Mouse (Mus musculus) erythroblast, embryonic 14.5 days (primary cell): ENCODE measurements around the gene Arpin. TPM values are rescaled to one million over a fixed set of nuclear protein-coding genes. Genes with fewer than 3 reads are reported as not detected.

ENCODE experiments used
- H3K27me3 ChIP-seq: 2 replicates; pipeline ENCODE4 v1.6.1; 2012; ENCODE audit warnings: inconsistent platforms; ENCODE audit not compliant: control insufficient read depth
- H3K36me3 ChIP-seq: 2 replicates; pipeline ENCODE4 v1.6.1; 2012; ENCODE audit warnings: mild to moderate bottlenecking, inconsistent platforms; ENCODE audit not compliant: control insufficient read depth
- H3K4me1 ChIP-seq: 2 replicates; pipeline ENCODE4 v1.6.1; 2012; ENCODE audit warnings: inconsistent platforms; ENCODE audit not compliant: control insufficient read depth
- H3K4me3 ChIP-seq: replicated peaks from 2 replicates; pipeline ENCODE3; 2012; ENCODE audit warnings: moderate library complexity, mild to moderate bottlenecking, inconsistent platforms
- H3K9me3 ChIP-seq: 2 replicates; pipeline ENCODE4 v1.6.1; 2012; ENCODE audit warnings: low read length, inconsistent platforms, mixed read lengths; ENCODE audit not compliant: control insufficient read depth
- GATA1 ChIP-seq: IDR thresholded peaks from 2 replicates; pipeline ENCODE4 v1.6.1; 2012; ENCODE audit warnings: low read length, inconsistent platforms, mixed read lengths
- TAL1 ChIP-seq: IDR thresholded peaks from 3 replicates; pipeline ENCODE4 v1.6.1; 2012; ENCODE audit warnings: low read length, inconsistent platforms, mixed read lengths
- polyA plus RNA-seq: library from polyadenylated mRNA; stranded (reverse); fragments of >175 nt; gene quantifications from 2 replicates; pipeline ENCODE4 v1.2.3, GENCODE M21; 2012

Gene Arpin
- polyA plus RNA-seq, 1 experiment = not detected

DNA sequence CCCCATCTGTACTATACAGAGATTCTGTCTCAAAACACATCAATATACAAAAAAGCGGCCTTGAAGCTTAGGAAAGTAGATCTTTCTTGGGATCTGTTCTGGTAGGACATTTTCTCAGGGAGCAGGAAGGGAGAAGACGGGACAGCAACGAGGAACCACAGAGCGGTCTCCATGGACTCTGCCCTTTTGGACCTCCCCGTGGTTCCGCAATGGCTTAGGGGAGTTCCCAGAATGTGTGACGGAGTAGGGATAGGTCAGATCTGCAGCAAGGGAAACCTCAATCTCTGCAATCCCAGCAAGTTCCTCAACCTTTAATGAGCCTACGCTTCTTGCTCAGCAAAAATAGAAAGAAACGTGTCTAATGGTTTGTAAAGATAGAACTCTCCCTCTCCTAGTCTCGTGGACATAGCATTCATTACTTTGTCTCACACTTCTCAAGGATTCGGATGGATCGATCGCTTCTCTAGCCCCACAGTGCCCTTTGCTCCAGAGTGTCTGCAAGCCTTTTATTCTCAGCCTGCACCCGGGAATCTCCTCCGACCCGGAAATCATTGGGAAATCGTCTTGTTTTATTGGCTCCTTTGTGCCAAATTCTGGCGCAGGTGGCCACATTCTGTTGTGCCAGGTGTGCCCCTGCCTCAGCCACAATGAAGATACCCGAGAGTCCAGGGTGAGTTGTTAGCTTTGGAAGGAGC, 499 bp upstream of the Arpin start:
- Histone ChIP-seq H3K9me3 (no peaks in the 10 kb centered on the region), H3K4me1 (no peaks in the 10 kb centered on the region), H3K4me3 (no peak overlapping the region), H3K27me3 (peaks cover 32% of the 10 kb centered on the region), H3K36me3 (no peaks in the 10 kb centered on the region)
- TF ChIP-seq TAL1 = no peak
- TF ChIP-seq GATA1 = no peak

GRCm38 (mm10) chr7:79934461-79934860, 698 bp downstream of the Arpin start:
- Histone ChIP-seq H3K36me3 (no peaks in the 10 kb centered on the region), H3K9me3 (no peaks in the 10 kb centered on the region), H3K4me3 (no peak overlapping the region), H3K4me1 (no peaks in the 10 kb centered on the region), H3K27me3 (peaks cover 32% of the 10 kb centered on the region)
- TF ChIP-seq GATA1 (no peak), TAL1 (no peak)

GRCm38 (mm10) chr7:79928516-79929052, 6.6 kb downstream of the Arpin start:
- TF ChIP-seq TAL1 (no peak), GATA1 (no peak)
- Histone ChIP-seq H3K27me3 (peaks cover under 1% of the 10 kb centered on the region), H3K4me1 (no peaks in the 10 kb centered on the region), H3K9me3 (no peaks in the 10 kb centered on the region), H3K4me3 (no peak overlapping the region), H3K36me3 (no peaks in the 10 kb centered on the region; the same call in 1 of the 2 replicates)

DNA sequence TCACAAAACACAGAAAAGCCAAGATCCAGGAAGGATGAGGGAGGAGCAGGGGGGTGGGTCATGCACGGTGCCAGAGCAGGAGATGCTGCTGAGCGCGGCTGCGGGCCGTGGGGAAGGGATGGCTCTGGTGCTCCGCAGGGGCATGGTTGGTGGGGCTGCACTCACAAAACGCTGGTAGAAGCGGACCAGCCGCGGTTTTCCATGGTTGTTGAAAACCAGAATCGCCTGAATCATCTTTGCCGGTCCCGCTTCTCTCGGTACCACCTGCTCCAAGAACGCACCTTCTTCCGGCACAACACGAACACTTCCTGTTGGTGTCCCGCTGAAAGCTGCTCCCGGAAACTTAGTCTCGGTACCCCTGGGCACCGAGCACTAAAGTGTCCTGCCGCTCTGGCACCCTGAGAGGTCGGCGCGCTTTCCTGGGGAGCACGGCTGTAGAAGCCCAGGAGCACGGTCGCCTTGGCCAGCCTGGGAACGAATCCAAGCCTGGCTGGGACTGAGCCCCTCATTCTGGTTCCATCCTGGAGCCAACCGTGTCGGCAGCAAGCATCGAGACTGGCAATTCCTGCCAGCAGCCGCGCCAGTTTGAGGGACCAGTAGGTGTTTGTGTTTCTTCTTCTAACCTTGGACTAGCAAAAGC, 14.7 kb downstream of the Arpin start, which contains the start of gene Ap3s2:
Gene Ap3s2 (minus strand): TSS at position 306 of the 640 bp plus-strand sequence.
- H3K36me3 ChIP-seq = peaks cover 4% of the 10 kb centered on the region; the same call in 1 of the 2 replicates
- no peaks in the 10 kb centered on the region for H3K9me3 ChIP-seq
- TF ChIP-seq TAL1 (no peak), GATA1 (no peak)
- H3K4me3 ChIP-seq = peak within 1 kb of the TSS; percentile 81
- H3K27me3 ChIP-seq = no peaks in the 10 kb centered on the region
- H3K4me1 ChIP-seq = peaks cover 20% of the 10 kb centered on the region

DNA sequence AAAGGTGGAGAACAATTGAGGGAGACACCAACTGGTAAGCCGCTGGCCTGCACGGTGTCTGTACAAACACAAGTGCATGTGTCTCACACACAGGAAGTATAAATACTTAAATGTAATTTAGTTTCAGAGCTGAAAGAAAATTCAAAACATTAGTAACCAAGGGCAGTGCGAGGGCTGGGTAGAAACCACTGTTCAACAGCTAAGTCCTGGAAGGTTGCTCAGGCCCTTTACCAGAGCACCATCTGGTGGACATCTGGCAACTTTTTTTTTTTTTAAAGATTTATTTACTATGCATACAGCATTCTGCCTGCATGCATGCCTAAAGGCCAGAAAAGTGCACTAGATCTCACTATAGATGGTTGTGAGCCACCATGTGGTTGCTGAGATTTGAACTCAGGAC, 20.6 kb downstream of the Arpin start:
- H3K4me3 ChIP-seq = no peak overlapping the region
- peaks cover 28% of the 10 kb centered on the region for H3K36me3 ChIP-seq
- H3K27me3 ChIP-seq = no peaks in the 10 kb centered on the region
- TF ChIP-seq TAL1 (no peak), GATA1 (no peak)
- peaks cover 2% of the 10 kb centered on the region for H3K4me1 ChIP-seq
- no peaks in the 10 kb centered on the region for H3K9me3 ChIP-seq

DNA sequence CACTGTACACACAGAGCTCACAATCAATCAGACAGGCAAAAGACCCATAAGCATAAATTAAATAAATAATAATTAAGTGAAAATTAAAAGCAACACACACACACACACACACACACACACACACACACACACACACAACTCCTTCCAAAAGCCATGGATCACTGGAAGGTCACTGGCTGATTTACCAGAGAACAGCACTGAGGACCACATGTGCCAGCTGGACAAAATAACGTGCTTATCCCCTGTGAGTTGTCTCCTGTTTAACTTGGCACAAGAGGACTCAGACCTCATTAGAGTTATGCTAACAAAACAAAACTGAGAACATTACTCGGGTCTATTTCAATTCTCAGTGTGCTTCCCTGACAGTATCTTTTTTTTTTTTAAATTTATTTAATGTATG, 27.8 kb downstream of the Arpin start:
- TF ChIP-seq GATA1 (no peak), TAL1 (no peak)
- peaks cover 29% of the 10 kb centered on the region for H3K36me3 ChIP-seq
- peaks cover 16% of the 10 kb centered on the region for H3K4me1 ChIP-seq
- H3K4me3 ChIP-seq = no peak overlapping the region
- H3K27me3 ChIP-seq = no peaks in the 10 kb centered on the region
- H3K9me3 ChIP-seq = no peaks in the 10 kb centered on the region

DNA sequence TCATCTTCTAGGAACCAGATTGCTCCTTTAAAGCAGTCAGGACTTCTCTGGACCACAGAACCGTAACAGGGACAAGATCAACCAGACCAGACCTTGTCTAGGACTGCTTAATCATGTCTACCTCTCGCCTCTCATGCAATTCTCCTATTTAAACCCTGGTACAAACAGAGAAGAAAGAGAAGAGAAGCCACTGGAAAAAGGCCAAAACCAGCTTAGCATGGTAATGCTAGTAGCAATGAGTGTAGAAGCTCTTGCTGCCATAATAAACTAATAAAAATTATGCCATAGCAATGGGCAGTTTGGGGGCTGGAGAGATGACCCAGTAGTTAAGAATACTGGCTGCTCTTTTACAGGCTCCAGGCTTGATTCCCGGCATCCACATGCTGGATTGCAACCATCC, 28.2 kb downstream of the Arpin start:
- Histone ChIP-seq H3K4me3 (no peak overlapping the region), H3K9me3 (no peaks in the 10 kb centered on the region), H3K4me1 (peaks cover 16% of the 10 kb centered on the region), H3K36me3 (peaks cover 30% of the 10 kb centered on the region), H3K27me3 (no peaks in the 10 kb centered on the region)
- TF ChIP-seq TAL1 (no peak), GATA1 (no peak)

DNA sequence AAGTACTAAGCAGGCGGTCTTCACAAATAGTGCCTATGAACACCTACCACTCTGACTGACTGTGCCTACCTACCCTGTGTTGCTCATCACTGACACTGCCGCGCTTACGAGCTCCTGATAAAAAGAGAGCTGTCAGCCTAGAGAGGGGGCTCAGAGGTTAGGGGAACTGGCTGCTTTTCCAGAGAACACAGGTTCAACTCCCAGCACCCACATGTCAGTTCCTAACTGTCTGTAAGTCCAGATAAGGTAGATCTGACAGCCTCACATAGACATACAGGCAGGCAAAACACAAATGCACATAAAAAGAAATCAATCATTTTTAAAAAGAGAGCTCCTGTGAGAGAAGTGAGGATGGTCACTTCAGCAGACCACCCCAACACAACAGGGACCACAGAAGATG, 30.0 kb downstream of the Arpin start:
- TF ChIP-seq TAL1 (no peak), GATA1 (no peak)
- Histone ChIP-seq H3K4me3 (no peak overlapping the region), H3K36me3 (peaks cover 33% of the 10 kb centered on the region), H3K4me1 (peaks cover 24% of the 10 kb centered on the region), H3K27me3 (no peaks in the 10 kb centered on the region), H3K9me3 (no peaks in the 10 kb centered on the region)

DNA sequence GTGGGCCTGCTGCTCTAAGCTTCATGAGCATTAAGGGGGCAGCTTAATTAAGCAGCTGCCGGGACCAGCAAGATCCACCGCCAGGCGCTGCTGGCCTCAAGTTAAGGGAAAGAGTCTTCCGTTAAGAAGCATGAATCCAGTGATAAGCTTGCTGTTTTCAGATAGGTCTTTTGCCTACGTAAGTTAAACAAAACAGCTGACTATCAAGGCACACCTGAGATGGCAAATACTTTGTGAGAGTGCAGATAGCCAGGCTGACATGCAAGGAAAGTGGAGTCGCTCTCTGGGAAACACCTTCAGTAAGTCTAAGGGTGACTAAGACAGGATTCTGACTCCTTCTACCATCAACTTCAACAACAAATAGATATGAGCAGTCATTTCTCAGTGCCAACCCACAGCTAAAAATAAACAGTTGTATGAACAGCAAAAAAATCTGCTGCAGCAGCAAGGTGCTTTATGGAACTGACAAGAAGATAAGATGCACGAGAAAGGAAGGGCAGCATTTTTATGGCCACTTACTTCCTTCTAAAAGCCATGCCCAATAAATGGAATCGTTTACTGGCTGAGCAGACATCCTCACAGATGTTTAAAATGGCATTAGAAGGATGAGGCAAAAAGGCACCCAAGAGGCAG, 31.9 kb downstream of the Arpin start:
- Histone ChIP-seq H3K4me3 (no peak overlapping the region), H3K9me3 (no peaks in the 10 kb centered on the region), H3K36me3 (peaks cover 28% of the 10 kb centered on the region), H3K4me1 (peaks cover 24% of the 10 kb centered on the region), H3K27me3 (no peaks in the 10 kb centered on the region)
- TF ChIP-seq TAL1 (no peak), GATA1 (no peak)
